Mouse (Mus musculus): ENCODE measurements around the gene Upb1.
"Not testable (repeated sequence)": the region's sequence is repeated elsewhere in the genome, so short reads cannot be mapped to it uniquely, and the experiment has no call there.

The Upb1 gene

GRCm38 (mm10) chr10:75400958-75401357 is at the start of gene Upb1:
Upb1 (plus strand) TSS chr10:75401115.
- POLR2A ChIA-PET: no interaction called here
- CTCF ChIA-PET: interaction anchor here in 1 of 4 experiments (0.6 kb wide), 1 partner anchor 947 kb away, joined by 4 read pairs; no protein-coding TSS in a partner anchor

DNA sequence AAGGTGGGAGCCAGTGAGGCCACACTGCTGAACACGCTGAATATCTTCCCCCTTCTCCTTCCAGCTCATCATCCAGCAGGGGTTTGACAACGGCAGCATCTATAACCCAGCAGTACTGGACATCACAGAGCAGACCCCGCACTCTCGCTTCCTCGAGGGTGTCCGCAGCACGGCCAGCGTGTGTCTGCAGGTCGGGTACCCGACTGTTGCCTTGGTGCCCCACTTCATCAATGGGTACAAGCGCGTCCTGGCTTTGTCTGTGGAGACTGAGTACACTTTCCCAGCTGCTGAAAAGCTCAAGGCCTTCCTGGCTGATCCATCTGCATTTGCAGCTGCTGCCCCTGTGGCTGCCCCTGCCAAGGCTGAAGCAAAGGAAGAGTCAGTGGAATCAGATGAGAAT is 48.4 kb upstream of the Upb1 start:
- ChIA-PET CTCF (interaction anchor here in 1 of 4 experiments (0.6 kb wide), 1 partner anchor 889 kb away, joined by 3 read pairs; no protein-coding TSS in a partner anchor), POLR2A (interaction anchor here in 2 of 4 experiments (0.7 to 0.8 kb wide), 3 partner anchors 12 to 38 kb away, joined by 4 to 5 read pairs (median 4); no protein-coding TSS in a partner anchor)

GRCm38 (mm10) chr10:75353838-75354241 is 47.1 kb upstream of the Upb1 start:
- POLR2A ChIA-PET, CTCF ChIA-PET: not testable (repeated sequence)

DNA sequence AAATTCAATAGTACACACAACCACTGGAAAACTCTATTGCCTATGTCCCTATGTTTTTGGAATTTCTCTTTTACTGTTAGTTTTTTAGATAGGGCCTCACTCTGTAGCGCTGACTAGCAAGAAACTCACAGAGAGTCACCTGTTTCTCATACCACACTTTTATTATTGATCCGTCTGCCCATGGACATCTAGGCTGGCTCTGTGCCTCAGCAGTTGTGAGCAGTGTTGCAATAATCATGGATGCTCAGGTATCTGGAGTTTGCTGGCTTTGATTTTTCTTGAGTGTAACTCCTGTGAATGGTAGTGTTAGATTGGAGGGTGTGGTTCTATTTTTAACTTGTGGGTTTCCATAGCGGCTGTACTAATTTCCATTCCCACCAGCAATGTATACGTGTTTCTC is 45.6 kb upstream of the Upb1 start:
- CTCF ChIA-PET: no interaction called here
- POLR2A ChIA-PET: no interaction called here

DNA sequence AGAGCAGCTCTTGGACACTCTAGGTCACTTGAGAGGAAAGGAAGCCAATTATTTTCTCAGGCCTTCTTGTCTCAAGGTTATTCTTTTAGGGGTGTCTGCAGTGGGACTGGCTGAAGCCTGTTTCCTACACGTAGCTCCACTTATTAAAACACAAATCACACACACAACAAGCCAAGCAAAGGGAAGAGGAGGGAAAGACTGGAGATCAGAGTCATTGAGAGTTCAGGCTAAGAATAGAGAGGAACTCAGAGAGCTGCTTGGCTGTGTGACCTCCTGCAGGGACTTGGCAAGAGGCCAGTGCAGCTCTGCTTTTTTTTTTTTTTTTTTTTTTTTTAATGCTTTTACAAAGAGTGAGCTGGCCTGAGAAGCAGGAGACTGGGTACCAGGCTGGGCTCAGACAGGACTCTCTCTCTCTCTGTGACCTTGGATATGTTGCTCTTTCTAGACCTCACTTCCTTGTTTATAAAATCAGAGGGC is 36.7 kb upstream of the Upb1 start:
- ChIA-PET POLR2A (interaction anchor here in 3 of 4 experiments (0.6 to 1.1 kb wide), 5 partner anchors 12 to 445 kb away, joined by 3 to 5 read pairs (median 3); no protein-coding TSS in a partner anchor), CTCF (interaction anchor here in 3 of 4 experiments (0.6 kb wide), 5 partner anchors 24 to 441 kb away, joined by 3 to 15 read pairs (median 5); no protein-coding TSS in a partner anchor)

GRCm38 (mm10) chr10:75364796-75365195 is 36.1 kb upstream of the Upb1 start:
- POLR2A ChIA-PET: interaction anchor here in 3 of 4 experiments (0.6 to 1.1 kb wide), 4 partner anchors 22 to 165 kb away, joined by 3 read pairs; no protein-coding TSS in a partner anchor
- CTCF ChIA-PET: interaction anchor here in 1 of 4 experiments (0.6 kb wide), 1 partner anchor 27 kb away, joined by 4 read pairs; no protein-coding TSS in a partner anchor

GRCm38 (mm10) chr10:75365231-75365633 is 35.7 kb upstream of the Upb1 start:
- ChIA-PET POLR2A (interaction anchor here in 2 of 4 experiments (0.8 to 0.9 kb wide), 2 partner anchors 21 to 48 kb away, joined by 3 read pairs; no protein-coding TSS in a partner anchor), CTCF (interaction anchor here in 1 of 4 experiments (0.6 kb wide), 1 partner anchor 28 kb away, joined by 4 read pairs; no protein-coding TSS in a partner anchor)

- POLR2A ChIA-PET, CTCF ChIA-PET: not testable (repeated sequence)
Measured at GRCm38 (mm10) chr10:75373655-75374351, 27.1 kb upstream of the Upb1 start.

GRCm38 (mm10) chr10:75378688-75379087 is 22.2 kb upstream of the Upb1 start:
- ChIA-PET POLR2A (no interaction called here), CTCF (no interaction called here)

GRCm38 (mm10) chr10:75390156-75390555 is 10.8 kb upstream of the Upb1 start:
- CTCF ChIA-PET: interaction anchor here in 1 of 4 experiments (0.7 kb wide), 1 partner anchor 155 kb away, joined by 3 read pairs; no protein-coding TSS in a partner anchor
- POLR2A ChIA-PET: interaction anchor here in 1 of 4 experiments (0.6 kb wide), 1 partner anchor 207 kb away, joined by 3 read pairs; no protein-coding TSS in a partner anchor

DNA sequence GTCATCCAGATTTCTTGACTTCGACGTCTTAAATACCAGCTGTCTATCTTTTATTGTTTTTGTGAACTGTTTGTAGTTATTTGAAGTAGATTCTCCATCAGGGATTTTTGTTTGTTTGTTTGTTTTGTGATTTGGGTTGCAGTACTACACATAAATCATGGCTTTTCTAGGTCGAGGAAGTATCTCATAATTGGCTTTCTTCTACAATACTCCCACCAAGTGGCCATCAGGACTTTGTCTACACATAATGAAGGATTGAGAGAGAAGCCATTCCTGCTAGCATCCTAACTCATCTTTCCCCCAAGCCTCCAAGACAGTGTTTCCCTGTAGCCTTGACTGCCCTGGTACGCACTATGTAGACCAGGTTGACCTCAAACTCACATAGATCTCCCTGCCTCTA is 10.1 kb upstream of the Upb1 start:
- POLR2A ChIA-PET: interaction anchor here in 1 of 4 experiments (0.6 kb wide), 1 partner anchor 207 kb away, joined by 3 read pairs; no protein-coding TSS in a partner anchor
- CTCF ChIA-PET: interaction anchor here in 1 of 4 experiments (0.7 kb wide), 1 partner anchor 156 kb away, joined by 3 read pairs; no protein-coding TSS in a partner anchor

GRCm38 (mm10) chr10:75394796-75395195 is 6.1 kb upstream of the Upb1 start:
- ChIA-PET POLR2A (no interaction called here), CTCF (interaction anchor here in 1 of 4 experiments (2.3 kb wide), 1 partner anchor 203 kb away, joined by 4 read pairs; no protein-coding TSS in a partner anchor)

GRCm38 (mm10) chr10:75396966-75397365 is 3.9 kb upstream of the Upb1 start:
- ChIA-PET CTCF (no interaction called here), POLR2A (interaction anchor here in 2 of 4 experiments (0.7 kb wide), 2 partner anchors 133 to 173 kb away, joined by 3 to 4 read pairs; no protein-coding TSS in a partner anchor)

- ChIA-PET CTCF (no interaction called here), POLR2A (interaction anchor here in 1 of 4 experiments (0.8 kb wide), 1 partner anchor 224 kb away, joined by 3 read pairs; no protein-coding TSS in a partner anchor)
Measured at GRCm38 (mm10) chr10:75405916-75406315, 5.0 kb downstream of the Upb1 start.

GRCm38 (mm10) chr10:75406755-75407154 is 5.8 kb downstream of the Upb1 start:
- CTCF ChIA-PET: no interaction called here
- POLR2A ChIA-PET: interaction anchor here in 1 of 4 experiments (0.6 kb wide), 1 partner anchor 13 kb away, joined by 3 read pairs; no protein-coding TSS in a partner anchor

DNA sequence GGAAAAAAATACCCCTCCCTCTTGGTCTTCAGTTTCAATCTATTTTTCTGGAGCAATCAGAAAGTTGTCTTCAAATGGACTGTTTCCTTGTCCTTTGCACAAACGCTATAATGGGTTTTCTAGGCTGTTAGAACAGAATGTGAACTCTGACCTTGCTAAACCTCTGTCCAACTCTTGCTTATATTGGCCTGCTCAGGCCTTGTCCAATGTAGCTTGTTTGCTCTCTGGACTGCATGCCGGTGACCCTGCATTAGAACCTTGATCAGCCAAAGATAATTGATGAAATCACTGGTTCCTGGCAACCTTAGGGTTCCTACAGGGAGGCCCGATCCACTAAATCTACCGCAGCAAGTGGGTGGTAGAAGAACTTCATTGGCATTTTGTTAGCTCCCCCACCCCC is 6.8 kb downstream of the Upb1 start:
- CTCF ChIA-PET: no interaction called here
- POLR2A ChIA-PET: interaction anchor here in 1 of 4 experiments (0.6 kb wide), 1 partner anchor 228 kb away, joined by 3 read pairs; no protein-coding TSS in a partner anchor

DNA sequence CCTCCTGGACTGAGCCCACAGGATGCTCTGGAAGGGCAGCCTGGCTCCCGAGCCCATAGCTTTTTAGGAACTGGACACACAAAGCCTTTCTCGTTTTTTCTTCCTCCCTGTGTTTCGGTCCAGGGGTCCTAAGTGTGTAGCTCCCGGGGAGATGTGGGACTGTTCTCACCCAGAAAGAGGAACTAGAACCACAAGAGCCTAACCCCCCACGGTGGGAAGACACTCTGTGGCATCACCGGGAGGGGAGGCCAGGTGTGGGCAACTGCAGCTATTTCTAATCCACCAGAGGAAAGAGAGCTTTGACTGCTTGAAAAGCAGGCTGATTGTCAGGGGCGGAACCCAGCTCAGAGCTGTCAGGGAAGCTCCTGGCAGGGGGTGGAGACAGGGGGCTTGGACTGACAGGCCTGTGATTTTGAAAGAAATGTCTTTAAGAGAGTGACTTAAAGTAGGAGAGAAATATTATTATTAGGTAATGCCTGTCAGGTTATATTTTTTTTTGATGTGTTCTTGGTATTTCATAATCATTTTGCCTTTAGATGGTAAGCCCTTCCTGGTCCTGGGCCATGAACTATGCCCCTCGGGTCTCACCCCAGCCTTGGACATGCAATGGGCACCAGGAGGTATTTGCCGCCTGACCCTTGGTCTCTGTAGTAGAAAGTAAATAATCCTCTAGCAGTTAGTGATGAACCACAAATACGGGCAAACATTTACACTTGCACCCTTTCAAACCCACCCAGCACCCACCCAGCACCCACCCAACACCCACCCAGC is 10.6 kb downstream of the Upb1 start:
- POLR2A ChIA-PET: not testable (repeated sequence)
- CTCF ChIA-PET: interaction anchor here in 2 of 4 experiments (0.6 to 1.0 kb wide), 2 partner anchors 156 to 220 kb away, joined by 3 to 4 read pairs; no protein-coding TSS in a partner anchor

GRCm38 (mm10) chr10:75412114-75413103 is 11.5 kb downstream of the Upb1 start:
- POLR2A ChIA-PET: interaction anchor here in 1 of 4 experiments (0.6 kb wide), 1 partner anchor 47 kb away, joined by 3 read pairs; no protein-coding TSS in a partner anchor
- CTCF ChIA-PET: interaction anchor here in 1 of 4 experiments (0.5 kb wide), 1 partner anchor 173 kb away, joined by 4 read pairs; no protein-coding TSS in a partner anchor

Data from embryonic stem cell, embryonic (primary cell).